Mouse (Mus musculus) thymus, postnatal 0 days (tissue): ENCODE results near the gene Prpf38b. TPM values are rescaled to one million over a fixed set of nuclear protein-coding genes. Genes with fewer than 3 reads are reported as not detected.
A peak's percentile ranks its signal among the peaks of the same experiment; 100 is the strongest.
"Not testable (repeated sequence)": the region's sequence is repeated elsewhere in the genome, so short reads cannot be mapped to it uniquely, and the experiment has no call there.

Source experiments
- DNase-seq: peaks from one replicate; pipeline ENCODE4 v3.0.0-alpha.2; 2015; ENCODE audit warnings: low spot score
- polyA plus RNA-seq: library from polyadenylated mRNA; unstranded; fragments of >200 nt; fragmentation: Nextera tagmentation; extraction: Ambion mirVana; gene quantifications from 2 replicates; pipeline ENCODE4 v1.2.1, GENCODE M21; 2015

Prpf38b gene
- polyA plus RNA-seq, 1 experiment from 2014 or later: 112 TPM

GRCm38 (mm10) chr3:108902038-108902437, 9.5 kb downstream of the Prpf38b start:
- DNase-seq: no peak

- no peak for DNase-seq
Observed at GRCm38 (mm10) chr3:108900681-108901080, 10.8 kb downstream of the Prpf38b start.

GRCm38 (mm10) chr3:108900147-108900546, 11.4 kb downstream of the Prpf38b start:
- no peak for DNase-seq

- DNase-seq: no peak
Observed at GRCm38 (mm10) chr3:108898640-108899039, 12.9 kb downstream of the Prpf38b start.

- no peak for DNase-seq
Observed at GRCm38 (mm10) chr3:108892914-108893313, 18.6 kb downstream of the Prpf38b start.

- DNase-seq: no peak
Observed at GRCm38 (mm10) chr3:108892080-108892479, 19.4 kb downstream of the Prpf38b start.

GRCm38 (mm10) chr3:108889908-108890307, 21.6 kb downstream of the Prpf38b start, which contains the start of gene Fndc7:
Gene Fndc7 (minus strand): TSS chr3:108890008.
- DNase-seq: no peak

- no peak for DNase-seq
Observed at GRCm38 (mm10) chr3:108887618-108887975, 23.9 kb downstream of the Prpf38b start.

- DNase-seq: no peak
Observed at GRCm38 (mm10) chr3:108886934-108887617, 24.5 kb downstream of the Prpf38b start.

- peak; percentile 51 for DNase-seq
Observed at GRCm38 (mm10) chr3:108885686-108886530, 25.6 kb downstream of the Prpf38b start.

- no peak for DNase-seq
Observed at GRCm38 (mm10) chr3:108884706-108885289, 26.7 kb downstream of the Prpf38b start.

GRCm38 (mm10) chr3:108883067-108883466, 28.5 kb downstream of the Prpf38b start:
- no peak for DNase-seq

GRCm38 (mm10) chr3:108881873-108882272, 29.7 kb downstream of the Prpf38b start:
- DNase-seq: not testable (repeated sequence)

GRCm38 (mm10) chr3:108880544-108881507, 30.7 kb downstream of the Prpf38b start:
- peak; percentile 83 for DNase-seq

GRCm38 (mm10) chr3:108879836-108880435, 31.6 kb downstream of the Prpf38b start:
- peak; percentile 26 for DNase-seq

- no peak for DNase-seq
Observed at GRCm38 (mm10) chr3:108879129-108879528, 32.4 kb downstream of the Prpf38b start.

- DNase-seq: no peak
Observed at GRCm38 (mm10) chr3:108870631-108871030, 40.9 kb downstream of the Prpf38b start.

- DNase-seq: no peak
Observed at GRCm38 (mm10) chr3:108867449-108867848, 44.1 kb downstream of the Prpf38b start.

GRCm38 (mm10) chr3:108865676-108866075, 45.9 kb downstream of the Prpf38b start:
- DNase-seq: peak; percentile 76

GRCm38 (mm10) chr3:108865129-108865528, 46.4 kb downstream of the Prpf38b start:
- DNase-seq: no peak
